Mouse (Mus musculus): Measurements from ENCODE around the gene Nup43.

Nup43 gene

GRCm38 (mm10) chr10:7686902-7687301 is 19.6 kb downstream of the Nup43 start:
- DNase-seq = no peak

- DNase-seq = no peak
Observed at GRCm38 (mm10) chr10:7695286-7695685, 28.0 kb downstream of the Nup43 start.

DNA sequence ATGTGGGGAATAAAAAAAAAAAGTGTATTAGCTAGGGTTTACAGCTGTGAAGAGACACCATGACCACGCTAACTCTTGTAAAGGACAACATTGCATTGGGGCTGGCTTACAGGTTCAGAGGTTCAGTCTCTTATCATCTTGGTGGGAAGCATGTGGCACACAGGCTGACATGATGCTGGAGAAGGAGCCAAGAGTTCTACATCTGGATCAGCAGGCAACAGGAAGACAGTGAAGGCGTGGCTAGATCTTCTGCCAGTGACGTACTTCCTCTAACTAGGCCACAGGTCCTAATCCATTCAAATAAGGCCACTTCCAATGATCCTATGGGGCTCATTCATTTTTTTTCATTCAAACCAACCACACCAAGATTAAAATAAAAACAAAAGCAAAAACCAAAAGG is 32.8 kb downstream of the Nup43 start:
- no peak for DNase-seq

GRCm38 (mm10) chr10:7702586-7702985 is 35.3 kb downstream of the Nup43 start:
- no peak for DNase-seq

GRCm38 (mm10) chr10:7710121-7710520 is 42.8 kb downstream of the Nup43 start:
- DNase-seq = no peak

DNA sequence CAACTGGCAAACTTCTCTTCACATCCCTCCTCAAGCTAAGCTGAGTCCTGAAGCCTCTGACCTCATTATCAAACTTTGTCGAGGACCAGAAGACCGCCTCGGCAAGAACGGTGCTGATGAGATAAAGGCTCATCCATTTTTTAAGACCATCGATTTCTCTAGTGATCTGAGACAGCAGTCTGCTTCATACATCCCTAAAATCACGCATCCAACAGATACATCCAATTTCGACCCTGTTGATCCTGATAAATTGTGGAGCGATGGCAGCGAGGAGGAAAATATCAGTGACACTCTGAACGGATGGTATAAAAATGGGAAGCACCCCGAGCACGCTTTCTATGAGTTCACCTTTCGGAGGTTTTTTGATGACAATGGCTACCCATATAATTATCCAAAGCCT is 45.2 kb downstream of the Nup43 start:
- no peak for DNase-seq

DNA sequence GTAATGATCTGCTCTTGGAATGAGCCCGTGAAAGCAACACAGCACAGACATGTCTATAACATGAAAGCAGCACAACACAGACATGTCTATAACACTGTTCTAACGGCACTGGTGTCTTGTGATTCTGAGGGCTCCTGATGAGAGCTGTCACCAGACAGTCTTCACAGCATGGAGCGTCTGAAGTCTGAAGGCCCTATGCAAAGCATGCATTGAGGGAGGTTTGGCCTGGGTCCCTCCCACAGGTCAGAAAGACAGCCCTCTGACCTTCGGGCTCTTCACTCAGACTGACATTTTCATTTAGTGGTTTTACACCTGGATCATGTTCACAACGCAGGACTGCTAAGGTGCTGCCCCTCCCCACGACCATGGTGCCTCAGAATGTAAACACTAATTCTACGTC is 47.8 kb downstream of the Nup43 start:
- DNase-seq = no peak

GRCm38 (mm10) chr10:7725751-7726500 is 58.6 kb downstream of the Nup43 start, which contains the start of gene Katna1:
Gene Katna1, plus strand, starts transcription at chr10:7726000.
- DNase-seq = peak; percentile 94

DNA sequence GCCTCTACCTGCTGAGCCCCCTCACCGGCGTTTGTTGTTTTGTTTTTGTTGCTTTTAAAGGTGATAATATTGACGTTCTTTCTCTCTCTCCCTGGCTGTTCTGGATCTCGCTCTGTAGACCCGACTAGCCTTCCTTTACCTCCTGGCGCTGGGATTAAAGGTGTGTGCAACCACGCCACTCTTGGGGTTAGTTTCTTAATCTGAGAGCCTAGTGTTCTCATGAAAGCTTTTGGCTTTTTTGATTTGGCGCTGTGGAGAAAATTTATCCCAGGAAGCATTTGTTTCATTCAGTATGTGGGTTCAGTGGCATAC is 59.2 kb downstream of the Nup43 start:
- no peak for DNase-seq

GRCm38 (mm10) chr10:7727011-7727410 is 59.7 kb downstream of the Nup43 start:
- no peak for DNase-seq

Data from kidney, adult 18-20 months (tissue).